In the genomic region with DNA sequence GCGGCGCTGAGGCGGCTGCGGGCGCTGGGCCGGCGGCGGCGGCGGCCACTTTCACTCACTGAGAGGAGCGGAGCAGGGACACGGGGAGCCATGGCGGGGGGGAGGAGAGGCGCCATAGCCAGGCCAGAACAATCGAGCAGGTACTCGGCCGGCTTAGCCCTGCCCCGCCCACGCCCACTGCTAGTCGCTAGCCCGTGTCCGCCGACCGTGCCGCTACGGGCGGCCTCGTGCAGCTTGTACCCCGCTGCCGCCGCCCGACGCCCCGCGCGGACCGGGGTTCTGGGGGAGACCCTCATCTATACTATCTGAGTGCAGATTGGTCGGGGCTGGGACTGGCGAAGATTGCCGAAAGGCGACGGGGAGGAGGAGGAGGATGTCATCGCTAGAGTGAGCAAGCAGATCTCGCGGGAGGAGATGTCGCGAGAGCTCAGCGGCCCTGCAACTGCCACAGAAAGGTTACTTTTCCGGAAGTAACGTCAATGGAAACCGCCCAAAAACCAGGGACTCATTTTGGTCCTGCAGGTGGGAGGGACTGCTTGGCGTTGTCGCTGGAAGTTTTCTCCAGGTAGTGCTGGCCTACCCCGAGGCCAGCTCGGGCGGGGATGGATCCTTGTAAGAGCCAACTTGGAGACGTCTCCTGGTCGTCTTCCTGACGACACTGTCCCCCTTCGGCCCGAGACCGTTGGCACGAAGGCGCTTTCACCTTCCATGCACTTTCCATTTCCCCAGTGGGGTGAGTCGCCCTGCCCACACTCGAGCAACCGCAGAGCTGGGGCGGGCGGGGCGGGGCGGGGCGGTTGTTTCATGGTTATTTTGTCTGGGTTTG, we compare ENCODE assay signal across 8 mouse cellular contexts. TPM values are rescaled to one million over a fixed set of nuclear protein-coding genes. Genes with fewer than 3 reads are reported as not detected.
DNase-seq lines count a peak whose midpoint lies in the region; ATAC-seq and TF ChIP-seq lines count a peak whose summit lies in the region.

A gene (minus strand): TSS at position 117 of the 826 bp plus-strand sequence.

- H3K9ac ChIP-seq in kidney, embryonic 14.5 days (ENCODE audit: low read depth, low read length): peak within 1 kb of the TSS; percentile 98
- peak within 1 kb of the TSS; percentile 99 for H3K9ac ChIP-seq in limb, embryonic 15.5 days

- no peaks in the 10 kb centered on the region for H3K9me3 ChIP-seq in kidney, embryonic 14.5 days (ENCODE audit: control insufficient read depth, low read length)
- no peaks in the 10 kb centered on the region for H3K9me3 ChIP-seq in limb, embryonic 15.5 days

- H3K36me3 ChIP-seq in kidney, embryonic 14.5 days (ENCODE audit: control insufficient read depth, insufficient read depth, low read length): peaks cover 3% of the 10 kb centered on the region; the same call in 1 of the 2 replicates
- no peaks in the 10 kb centered on the region for H3K36me3 ChIP-seq in limb, embryonic 15.5 days

- H3K4me3 ChIP-seq in bone marrow macrophage, adult 2 months (ENCODE audit: insufficient read depth, low read length): peak within 1 kb of the TSS; percentile 94
- H3K4me3 ChIP-seq in embryonic fibroblast, embryonic 13.5 days (ENCODE audit: insufficient read depth, low read length): peak within 1 kb of the TSS; percentile 78
- H3K4me3 ChIP-seq in kidney, embryonic 14.5 days (ENCODE audit: low read length): peak within 1 kb of the TSS; percentile 55
- peak within 1 kb of the TSS; percentile 84 for H3K4me3 ChIP-seq in limb, embryonic 15.5 days

- WGBS in kidney, embryonic 14.5 days: under 1% methylated on average over 67 of the region's 72 CpGs
- WGBS in limb, embryonic 15.5 days: under 1% methylated on average over 63 of the region's 72 CpGs

- ATAC-seq in kidney, embryonic 14.5 days (ENCODE audit: low FRiP score, low TSS enrichment): peak; percentile 94
- peak; percentile 96 for ATAC-seq in limb, embryonic 15.5 days (ENCODE audit: insufficient number of reproducible peaks, low FRiP score, low TSS enrichment, low read depth)

- peak; percentile 100 for DNase-seq in A20 (ENCODE audit: low read depth, low spot score)
- DNase-seq in heart, adult 9 months (ENCODE audit: low spot score in 2 of 2): peak; percentile 97 to 99
- peak; percentile 93 to 96 for DNase-seq in monocyte, adult 2 months (ENCODE audit: low read depth in 1 of 2, low spot score in 2 of 2)
- peak; percentile 98 to 99 for DNase-seq in spleen, postnatal 36 days (ENCODE audit: low spot score in 2 of 2)

- H3K4me2 ChIP-seq in kidney, embryonic 14.5 days (replicated peaks; ENCODE audit: low read depth, low read length): peak within 1 kb of the TSS; percentile 65
- H3K4me2 ChIP-seq in limb, embryonic 15.5 days: peak within 1 kb of the TSS; percentile 59

- no peak for TF ChIP-seq CTCF in bone marrow macrophage, adult 2 months (IDR thresholded peaks at IDR 0.05; ENCODE audit: low read depth, low read length)
- TF ChIP-seq CTCF in embryonic fibroblast, embryonic 13.5 days (IDR thresholded peaks at IDR 0.05; ENCODE audit: borderline replicate concordance, insufficient read depth, low read length): no peak

- TF ChIP-seq POLR2A in bone marrow macrophage, adult 2 months (IDR thresholded peaks at IDR 0.05; ENCODE audit: borderline replicate concordance, low read depth, low read length): no peak
- peak; percentile 90 for TF ChIP-seq POLR2A in embryonic fibroblast, embryonic 13.5 days (IDR thresholded peaks at IDR 0.05; ENCODE audit: low read depth, low read length)

- H3K27ac ChIP-seq in bone marrow macrophage, adult 2 months (ENCODE audit: insufficient read depth, low read depth, low read length): peak within 1 kb of the TSS; percentile 98
- H3K27ac ChIP-seq in embryonic fibroblast, embryonic 13.5 days (ENCODE audit: insufficient read depth, low read length): peak within 1 kb of the TSS; percentile 96
- H3K27ac ChIP-seq in kidney, embryonic 14.5 days (ENCODE audit: low read depth, low read length): peak within 1 kb of the TSS; percentile 97
- H3K27ac ChIP-seq in limb, embryonic 15.5 days: peak within 1 kb of the TSS; percentile 99

- H3K4me1 ChIP-seq in bone marrow macrophage, adult 2 months (ENCODE audit: control insufficient read depth, insufficient read depth, low read length): peaks cover 9% of the 10 kb centered on the region
- H3K4me1 ChIP-seq in embryonic fibroblast, embryonic 13.5 days (ENCODE audit: control insufficient read depth, insufficient read depth, low read length): peaks cover 7% of the 10 kb centered on the region
- H3K4me1 ChIP-seq in kidney, embryonic 14.5 days (ENCODE audit: control insufficient read depth, insufficient read depth, low read length): peaks cover 7% of the 10 kb centered on the region
- peaks cover 5% of the 10 kb centered on the region; the same call in 1 of the 2 replicates for H3K4me1 ChIP-seq in limb, embryonic 15.5 days

- no peaks in the 10 kb centered on the region for H3K27me3 ChIP-seq in kidney, embryonic 14.5 days (ENCODE audit: control insufficient read depth, insufficient read depth, low read length)
- H3K27me3 ChIP-seq in limb, embryonic 15.5 days: no peaks in the 10 kb centered on the region

RNA-seq across cellular contexts. Expression of the gene that starts here (rescaled TPM):
- polyA plus RNA-seq in bone marrow macrophage, adult 2 months (2012; ENCODE audit: insufficient read depth, insufficient read length, missing spikeins): 11.5 and 12.9 TPM in 2 replicates
- polyA plus RNA-seq in embryonic fibroblast, embryonic 13.5 days (2011; ENCODE audit: insufficient read length, low read depth, missing spikeins): 21.8 and 24.6 TPM in 2 replicates
- 6.2 and 8.4 TPM in 2 replicates for polyA plus RNA-seq in kidney, embryonic 14.5 days (2014; fragmentation: Nextera tagmentation; extraction: Ambion mirVana)
- 3.5 and 4.0 TPM in 2 replicates for polyA plus RNA-seq in limb, embryonic 15.5 days (2015; fragmentation: Nextera tagmentation; extraction: Ambion mirVana)

Comparison
In these comparisons a context has a peak if more than half of its experiments do, and no peak if none do; other contexts are left out.
1. Peak in every context shown above with its lines: DNase-seq, ATAC-seq, H3K4me3 ChIP-seq and H3K27ac ChIP-seq.